Mouse (Mus musculus): Measurements from ENCODE around the gene Prr9. TPM values are rescaled to one million over a fixed set of nuclear protein-coding genes. Genes with fewer than 3 reads are reported as not detected.

Prr9 gene
- total and polyA plus RNA-seq, 3 experiments = not detected

DNA sequence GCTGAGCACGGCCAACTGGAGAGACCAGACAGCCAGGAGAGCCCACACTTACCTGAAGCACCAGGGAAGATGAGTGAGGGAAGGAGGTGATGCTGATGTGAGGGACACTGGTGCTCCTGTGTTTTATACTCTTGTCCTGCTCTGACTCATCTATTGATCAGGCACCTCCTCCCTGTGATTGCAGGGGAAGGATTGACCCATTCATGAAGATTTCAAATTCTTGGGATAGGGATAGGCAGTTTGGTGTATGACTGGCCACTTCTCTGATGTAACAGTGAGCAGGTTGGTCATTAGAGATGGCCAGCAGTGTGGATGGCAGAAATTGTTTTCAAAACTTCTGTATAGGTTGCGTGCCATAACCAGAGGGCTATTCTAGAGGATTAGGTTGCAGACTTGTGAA lies 40.7 kb downstream of the Prr9 start, which contains the start of gene Lor:
Gene Lor, minus strand, starts transcription at position 101 of the 400 bp plus-strand sequence.
- TF ChIP-seq KAT2A (IDR thresholded peaks at IDR 0.05; ENCODE audit: insufficient replicate concordance, low read length) = no peak
- no peak for TF ChIP-seq POLR2A (IDR thresholded peaks at IDR 0.05; ENCODE audit: low read depth, low read length)
- no peak for TF ChIP-seq UBTF (IDR thresholded peaks at IDR 0.05; ENCODE audit: low read depth, low read length)
- Histone ChIP-seq H3K27me3 (replicated peaks) (no peaks in the 10 kb centered on the region), H3K79me2 (replicated peaks; ENCODE audit: control insufficient read depth, extremely low read depth, insufficient read depth, poor library complexity, severe bottlenecking) (no peaks in the 10 kb centered on the region), H3K4me3 (replicated peaks in 1 of 3; ENCODE audit: low read depth in 2 of 3, low read length in 2 of 3, poor library complexity in 1 of 3) (no peak within 1 kb of the TSS), H3K27ac (ENCODE audit: insufficient read depth, low read depth) (no peak within 1 kb of the TSS), H3K9me3 (replicated peaks; ENCODE audit: low read length) (peaks cover 51% of the 10 kb centered on the region), H3K9ac (ENCODE audit: insufficient read depth, low read depth) (no peak within 1 kb of the TSS), H3K36me3 (replicated peaks in 1 of 2; ENCODE audit: control insufficient read depth in 1 of 2, insufficient read depth in 1 of 2, low read length in 1 of 2) (no peaks in the 10 kb centered on the region), H3K4me2 (ENCODE audit: insufficient read depth, low read depth, poor library complexity, severe bottlenecking) (no peak within 1 kb of the TSS), H3K4me1 (ENCODE audit: control insufficient read depth in 1 of 2, insufficient read depth in 2 of 2) (no peaks in the 10 kb centered on the region)
- in situ Hi-C loops (cut with MboI; ENCODE audit: low pct_ligation_motif_present, low pct_unique_long_range_greater_than_20kb, low sequenced_read_pairs) (no loop called here), dilution Hi-C loops (cut with MboI; ENCODE audit: extremely low pct_ligation_motif_present, extremely low pct_unique_long_range_greater_than_20kb, low sequenced_read_pairs) (no loop called here)
- DNase-seq (ENCODE audit: extremely low read depth) = no peak

GRCm38 (mm10) chr3:92081285-92081931 lies 42.3 kb downstream of the Prr9 start:
- Histone ChIP-seq H3K79me2 (replicated peaks; ENCODE audit: control insufficient read depth, extremely low read depth, insufficient read depth, poor library complexity, severe bottlenecking) (no peaks in the 10 kb centered on the region), H3K9me3 (replicated peaks; ENCODE audit: low read length) (peaks cover 51% of the 10 kb centered on the region), H3K36me3 (replicated peaks in 1 of 2; ENCODE audit: control insufficient read depth in 1 of 2, insufficient read depth in 1 of 2, low read length in 1 of 2) (no peaks in the 10 kb centered on the region), H3K27me3 (replicated peaks) (no peaks in the 10 kb centered on the region), H3K9ac (ENCODE audit: insufficient read depth, low read depth) (no peak overlapping the region), H3K4me3 (replicated peaks in 1 of 3; ENCODE audit: low read depth in 2 of 3, low read length in 2 of 3, poor library complexity in 1 of 3) (no peak overlapping the region), H3K4me1 (ENCODE audit: control insufficient read depth in 1 of 2, insufficient read depth in 2 of 2) (no peaks in the 10 kb centered on the region), H3K4me2 (ENCODE audit: insufficient read depth, low read depth, poor library complexity, severe bottlenecking) (no peak overlapping the region), H3K27ac (ENCODE audit: insufficient read depth, low read depth) (no peak overlapping the region)
- TF ChIP-seq RCOR1 (conservative IDR thresholded peaks at IDR 0.05; ENCODE audit: low read depth, low read length) = no peak
- in situ Hi-C loops (cut with MboI; ENCODE audit: low pct_ligation_motif_present, low pct_unique_long_range_greater_than_20kb, low sequenced_read_pairs) (no loop called here), dilution Hi-C loops (cut with MboI; ENCODE audit: extremely low pct_ligation_motif_present, extremely low pct_unique_long_range_greater_than_20kb, low sequenced_read_pairs) (no loop called here)
- DNase-seq (ENCODE audit: extremely low read depth) = no peak

DNA sequence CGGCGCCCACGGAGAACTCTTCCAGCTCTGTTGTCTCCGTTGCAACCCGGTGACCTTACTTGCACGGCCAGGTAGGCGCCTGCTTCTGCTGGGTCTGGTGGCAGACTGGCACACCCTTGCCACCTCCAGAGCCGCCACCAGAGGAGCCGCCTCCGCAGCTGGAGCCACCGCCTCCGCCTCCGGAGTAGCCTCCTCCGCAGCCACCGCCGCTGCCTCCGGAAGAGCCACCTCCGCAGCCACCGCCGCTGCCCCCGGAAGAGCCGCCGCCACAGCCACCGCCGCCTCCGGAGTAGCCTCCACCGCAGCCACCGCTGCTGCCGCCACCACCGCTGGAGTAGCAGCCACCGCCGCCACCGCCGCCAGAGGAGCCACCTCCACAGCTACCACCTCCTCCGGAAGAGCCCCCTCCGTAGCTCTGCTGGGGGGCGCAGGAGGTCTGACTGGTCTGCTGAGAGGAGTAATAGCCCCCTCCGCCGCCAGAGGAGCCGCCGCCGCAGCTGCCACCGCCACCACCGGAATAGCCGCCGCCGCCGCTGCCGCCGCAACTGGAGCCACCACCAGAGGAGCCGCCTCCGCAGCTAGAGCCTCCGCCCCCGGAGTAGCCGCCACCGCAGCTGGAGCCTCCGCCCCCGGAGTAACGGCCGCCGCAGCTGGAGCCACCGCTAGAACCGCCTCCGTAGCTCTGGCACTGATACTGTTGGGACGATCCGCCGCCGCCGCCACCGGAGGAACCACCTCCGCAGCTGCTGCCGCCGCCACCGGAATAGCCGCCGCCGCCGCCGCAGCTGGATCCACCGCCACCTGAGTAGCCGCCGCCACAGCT lies 43.1 kb downstream of the Prr9 start:
- Histone ChIP-seq H3K9ac (ENCODE audit: insufficient read depth, low read depth) (no peak overlapping the region), H3K27ac (ENCODE audit: insufficient read depth, low read depth) (no peak overlapping the region), H3K4me3 (replicated peaks in 1 of 3; ENCODE audit: low read depth in 2 of 3, low read length in 2 of 3, poor library complexity in 1 of 3) (no peak overlapping the region), H3K4me2 (ENCODE audit: insufficient read depth, low read depth, poor library complexity, severe bottlenecking) (no peak overlapping the region), H3K9me3 (replicated peaks; ENCODE audit: low read length) (peaks cover 53% of the 10 kb centered on the region), H3K4me1 (ENCODE audit: control insufficient read depth in 1 of 2, insufficient read depth in 2 of 2) (no peaks in the 10 kb centered on the region), H3K79me2 (replicated peaks; ENCODE audit: control insufficient read depth, extremely low read depth, insufficient read depth, poor library complexity, severe bottlenecking) (no peaks in the 10 kb centered on the region), H3K27me3 (replicated peaks) (no peaks in the 10 kb centered on the region), H3K36me3 (replicated peaks in 1 of 2; ENCODE audit: control insufficient read depth in 1 of 2, insufficient read depth in 1 of 2, low read length in 1 of 2) (no peaks in the 10 kb centered on the region)
- in situ Hi-C loops (cut with MboI; ENCODE audit: low pct_ligation_motif_present, low pct_unique_long_range_greater_than_20kb, low sequenced_read_pairs) (no loop called here), dilution Hi-C loops (cut with MboI; ENCODE audit: extremely low pct_ligation_motif_present, extremely low pct_unique_long_range_greater_than_20kb, low sequenced_read_pairs) (no loop called here)
- DNase-seq (ENCODE audit: extremely low read depth) = no peak
- TF ChIP-seq MAX (IDR thresholded peaks at IDR 0.05; ENCODE audit: low read length) = no peak
- TF ChIP-seq JUND (conservative IDR thresholded peaks at IDR 0.05; ENCODE audit: low read depth, low read length) = no peak
- no peak for TF ChIP-seq ZC3H11A (IDR thresholded peaks at IDR 0.05; ENCODE audit: low read depth, low read length)
- no peak for TF ChIP-seq MAFK (IDR thresholded peaks at IDR 0.05; ENCODE audit: insufficient replicate concordance, low read length)
- no peak for TF ChIP-seq ETS1 (conservative IDR thresholded peaks at IDR 0.05; ENCODE audit: low read depth, low read length)
- no peak for TF ChIP-seq BHLHE40 (IDR thresholded peaks at IDR 0.05; ENCODE audit: low read depth, low read length)
- TF ChIP-seq IRF4 (IDR thresholded peaks at IDR 0.05; ENCODE audit: low read depth, low read length) = no peak
- TF ChIP-seq ZMIZ1 (IDR thresholded peaks at IDR 0.05; ENCODE audit: low read depth, low read length) = no peak
- no peak for TF ChIP-seq UBTF (IDR thresholded peaks at IDR 0.05; ENCODE audit: low read depth, low read length)
- TF ChIP-seq PAX5 (IDR thresholded peaks at IDR 0.05; ENCODE audit: low read length) = no peak
- TF ChIP-seq EP300 (IDR thresholded peaks at IDR 0.05; ENCODE audit: low read length) = no peak
- TF ChIP-seq ELF1 (IDR thresholded peaks at IDR 0.05; ENCODE audit: low read depth, low read length) = no peak
